Mouse (Mus musculus) intestine, postnatal 0 days (tissue): ENCODE results near the gene Slc45a1. TPM values are rescaled to one million over a fixed set of nuclear protein-coding genes. Genes with fewer than 3 reads are reported as not detected.
A peak's percentile ranks its signal among the peaks of the same experiment; 100 is the strongest.

ENCODE experiments used
- ATAC-seq: fragments of 200-750 bp; cut with Nextera tagmentation; 2 replicates; pipeline ENCODE4 v1.8.0; 2017; ENCODE audit warnings: mild to moderate bottlenecking, moderate TSS enrichment, moderate library complexity
- H3K27ac ChIP-seq: fragments of 300-500 bp; sonication (generic); 2 replicates; pipeline ENCODE4 v1.5.1; 2014; ENCODE audit warnings: mild to moderate bottlenecking, low read depth, low read length, moderate library complexity
- H3K27me3 ChIP-seq: fragments of 300-500 bp; sonication (generic); replicated peaks from 2 replicates; pipeline ENCODE4 v1.6.1; 2014; ENCODE audit warnings: low read length, mixed read lengths; ENCODE audit not compliant: control insufficient read depth, insufficient read depth
- H3K36me3 ChIP-seq: fragments of 300-500 bp; sonication (generic); 2 replicates; pipeline ENCODE4 v1.6.1; 2014; ENCODE audit warnings: mild to moderate bottlenecking, moderate library complexity; ENCODE audit not compliant: control insufficient read depth, insufficient read depth
- H3K4me1 ChIP-seq: fragments of 300-500 bp; sonication (generic); replicated peaks from 2 replicates; pipeline ENCODE4 v1.6.1; 2014; ENCODE audit warnings: antibody characterized with exemption, low read length, mixed read lengths; ENCODE audit not compliant: control insufficient read depth, insufficient read depth
- H3K4me2 ChIP-seq: fragments of 300-500 bp; sonication (generic); replicated peaks from 2 replicates; pipeline ENCODE4 v1.6.1; 2014; ENCODE audit warnings: low read depth, mild to moderate bottlenecking, moderate library complexity
- H3K4me3 ChIP-seq: fragments of 300-500 bp; sonication (generic); 2 replicates; pipeline ENCODE4 v1.5.1; 2014; ENCODE audit warnings: low read depth, low read length
- H3K9ac ChIP-seq: fragments of 300-500 bp; sonication (generic); 2 replicates; pipeline ENCODE4 v1.6.1; 2014; ENCODE audit warnings: mild to moderate bottlenecking, low read depth, low read length
- H3K9me3 ChIP-seq: fragments of 300-500 bp; sonication (generic); 2 replicates; pipeline ENCODE4 v1.6.1; 2016; ENCODE audit warnings: mixed run types; ENCODE audit not compliant: control insufficient read depth
- CTCF ChIP-seq: sonication (generic); IDR thresholded peaks from 2 replicates; pipeline ENCODE4 v1.5.1; 2016; ENCODE audit warnings: low read depth, mild to moderate bottlenecking, control low read depth, antibody characterized with exemption, moderate library complexity
- WGBS: fragments of 180-500 bp; shearing (Covaris S2); extraction: QIAGEN DNeasy Blood & Tissue Kit; methylation state at CpG from one replicate; pipeline ENCODE4 v1.1.7; 2014; 5-methylcytosine and 5-hydroxymethylcytosine counted together
- polyA plus RNA-seq: library from polyadenylated mRNA; unstranded; fragments of >200 nt; fragmentation: Nextera tagmentation; extraction: Ambion mirVana; gene quantifications from 2 replicates; pipeline ENCODE4 v1.2.1, GENCODE M21; 2015

Slc45a1 gene
- polyA plus RNA-seq, 1 experiment from 2014 or later, result 0.81 TPM

- WGBS, result 77% methylated on average over 5 of the region's 5 CpGs
- Histone ChIP-seq H3K9me3 (no peaks in the 10 kb centered on the region), H3K27me3 (peaks cover 20% of the 10 kb centered on the region), H3K4me1 (no peaks in the 10 kb centered on the region), H3K9ac (no peak overlapping the region), H3K4me3 (no peak overlapping the region), H3K4me2 (no peak overlapping the region), H3K36me3 (no peaks in the 10 kb centered on the region), H3K27ac (no peak overlapping the region)
- no peak for ATAC-seq
- TF ChIP-seq CTCF, result no peak
These were observed 2.6 kb downstream of the Slc45a1 start for GRCm38 (mm10) chr4:150649327-150649726.

GRCm38 (mm10) chr4:150644299-150644698 is 7.7 kb downstream of the Slc45a1 start:
- Histone ChIP-seq H3K4me1 (no peaks in the 10 kb centered on the region), H3K27me3 (no peaks in the 10 kb centered on the region), H3K9ac (no peak overlapping the region), H3K4me3 (no peak overlapping the region), H3K4me2 (no peak overlapping the region), H3K27ac (no peak overlapping the region), H3K36me3 (no peaks in the 10 kb centered on the region), H3K9me3 (no peaks in the 10 kb centered on the region)
- WGBS, result 94% methylated on average over 9 of the region's 9 CpGs
- TF ChIP-seq CTCF, result no peak
- ATAC-seq, result no peak

GRCm38 (mm10) chr4:150636635-150637034 is 15.3 kb downstream of the Slc45a1 start:
- no peaks in the 10 kb centered on the region for H3K4me1 ChIP-seq
- no peak overlapping the region for H3K27ac ChIP-seq
- H3K9me3 ChIP-seq, result no peaks in the 10 kb centered on the region
- H3K9ac ChIP-seq, result no peak overlapping the region
- no peaks in the 10 kb centered on the region for H3K27me3 ChIP-seq
- no peak overlapping the region for H3K4me3 ChIP-seq
- H3K4me2 ChIP-seq, result no peak overlapping the region
- H3K36me3 ChIP-seq, result no peaks in the 10 kb centered on the region
- no peak for TF ChIP-seq CTCF
- 77% methylated on average over 6 of the region's 6 CpGs for WGBS
- no peak for ATAC-seq

GRCm38 (mm10) chr4:150635568-150635967 is 16.4 kb downstream of the Slc45a1 start:
- H3K9ac ChIP-seq, result no peak overlapping the region
- H3K27ac ChIP-seq, result no peak overlapping the region
- no peak for TF ChIP-seq CTCF
- H3K9me3 ChIP-seq, result no peaks in the 10 kb centered on the region
- no peak overlapping the region for H3K4me2 ChIP-seq
- H3K36me3 ChIP-seq, result no peaks in the 10 kb centered on the region
- no peak for ATAC-seq
- no peaks in the 10 kb centered on the region for H3K27me3 ChIP-seq
- 87% methylated on average over 10 of the region's 10 CpGs for WGBS
- H3K4me1 ChIP-seq, result no peaks in the 10 kb centered on the region
- H3K4me3 ChIP-seq, result no peak overlapping the region

GRCm38 (mm10) chr4:150629266-150629665 is 22.7 kb downstream of the Slc45a1 start:
- no peak for ATAC-seq
- Histone ChIP-seq H3K36me3 (no peaks in the 10 kb centered on the region), H3K4me2 (no peak overlapping the region), H3K9ac (no peak overlapping the region), H3K4me3 (no peak overlapping the region), H3K27ac (no peak overlapping the region), H3K27me3 (no peaks in the 10 kb centered on the region), H3K9me3 (no peaks in the 10 kb centered on the region), H3K4me1 (0 out of 2 replicates have a peak, but pooled peaks cover 3% of the 10 kb centered on the region)
- no peak for TF ChIP-seq CTCF
- 59% methylated on average over 11 of the region's 11 CpGs for WGBS

GRCm38 (mm10) chr4:150625951-150626732 is 25.8 kb downstream of the Slc45a1 start:
- WGBS, result 50% methylated on average over 6 of the region's 6 CpGs
- peak; percentile 94 for TF ChIP-seq CTCF
- Histone ChIP-seq H3K4me1 (0 out of 2 replicates have a peak, but pooled peaks cover 3% of the 10 kb centered on the region), H3K4me3 (no peak overlapping the region), H3K27ac (no peak overlapping the region), H3K9me3 (no peaks in the 10 kb centered on the region), H3K36me3 (peaks cover 14% of the 10 kb centered on the region), H3K4me2 (no peak overlapping the region), H3K27me3 (no peaks in the 10 kb centered on the region), H3K9ac (no peak overlapping the region)
- peak; percentile 22 for ATAC-seq
